ENCODE assay signal across 8 mouse cellular contexts in the genomic region with DNA sequence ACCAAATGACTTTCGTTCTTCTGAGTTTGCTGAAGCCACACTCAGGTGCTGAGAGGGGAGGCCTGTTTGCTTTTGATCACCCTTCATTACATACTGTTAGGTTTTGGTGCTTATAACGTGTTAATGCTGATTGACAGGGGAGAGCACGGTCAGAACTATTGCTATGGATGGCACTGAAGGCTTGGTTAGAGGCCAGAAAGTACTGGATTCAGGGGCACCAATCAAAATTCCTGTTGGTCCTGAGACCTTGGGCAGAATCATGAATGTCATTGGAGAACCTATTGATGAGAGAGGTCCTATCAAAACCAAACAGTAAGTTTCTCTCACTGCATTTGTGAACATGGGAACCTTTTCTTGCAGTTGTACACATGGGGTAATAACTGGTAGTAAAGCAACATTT. TPM values are rescaled to one million over a fixed set of nuclear protein-coding genes. Genes with fewer than 3 reads are reported as not detected.
DNase-seq lines count a peak whose midpoint lies in the region; ATAC-seq and TF ChIP-seq lines count a peak whose summit lies in the region.

No protein-coding gene starts in this region.

- H3K27ac ChIP-seq in gastrocnemius, adult 2 months: peak overlapping the region; percentile 97
- H3K27ac ChIP-seq in forebrain, embryonic 10.5 days: peak overlapping the region; percentile 98
- peak overlapping the region; percentile 88 for H3K27ac ChIP-seq in liver, embryonic 12.5 days

- DNase-seq in gastrocnemius, adult 2 months: no peak
- DNase-seq in gastrocnemius, postnatal 25 days: no peak
- no peak for DNase-seq in forebrain, embryonic 10.5 days (ENCODE audit: extremely low spot score, low spot score)
- no peak for DNase-seq in layer of hippocampus, adult 9-11 months
- no peak for DNase-seq in urinary bladder, postnatal 25 days (ENCODE audit: low spot score)
- no peak for DNase-seq in spleen, adult 12 weeks (ENCODE audit: low spot score)

- H3K9ac ChIP-seq in liver, embryonic 12.5 days: peak overlapping the region; percentile 94

- no peaks in the 10 kb centered on the region for H3K27me3 ChIP-seq in C2C12 (ENCODE audit: control insufficient read depth, insufficient read depth, insufficient read length)
- H3K27me3 ChIP-seq in forebrain, embryonic 10.5 days (ENCODE audit: poor library complexity, severe bottlenecking): no peaks in the 10 kb centered on the region
- no peaks in the 10 kb centered on the region for H3K27me3 ChIP-seq in liver, embryonic 12.5 days (replicated peaks)

- peak overlapping the region; percentile 87 for H3K4me2 ChIP-seq in liver, embryonic 12.5 days

- peaks cover 56% of the 10 kb centered on the region for H3K36me3 ChIP-seq in C2C12 (ENCODE audit: control insufficient read depth, insufficient read depth)
- H3K36me3 ChIP-seq in forebrain, embryonic 10.5 days (replicated peaks): peaks cover 53% of the 10 kb centered on the region
- H3K36me3 ChIP-seq in liver, embryonic 12.5 days: peaks cover 51% of the 10 kb centered on the region

- 11% methylated on average over 3 of the region's 3 CpGs for WGBS in forebrain, embryonic 10.5 days
- 4% methylated on average over 3 of the region's 3 CpGs for WGBS in liver, embryonic 12.5 days (ENCODE audit: insufficient replicate concordance)

- no peak for TF ChIP-seq CTCF in gastrocnemius, adult 2 months (IDR thresholded peaks at IDR 0.05)
- no peak for TF ChIP-seq CTCF in C2C12 (IDR thresholded peaks at IDR 0.05; ENCODE audit: control insufficient read depth, insufficient read depth, insufficient read length)

- H3K79me3 ChIP-seq in C2C12 (ENCODE audit: low read depth): peaks cover 43% of the 10 kb centered on the region

- H3K4me3 ChIP-seq in gastrocnemius, adult 2 months: peak overlapping the region; percentile 84
- H3K4me3 ChIP-seq in C2C12 (ENCODE audit: insufficient read depth, poor library complexity, severe bottlenecking): peak overlapping the region; percentile 96
- H3K4me3 ChIP-seq in forebrain, embryonic 10.5 days: peak overlapping the region; percentile 98
- H3K4me3 ChIP-seq in liver, embryonic 12.5 days: peak overlapping the region; percentile 89

- ATAC-seq in liver, embryonic 12.5 days: no peak

- H3ac ChIP-seq in C2C12 (ENCODE audit: control insufficient read depth, insufficient read length, low read depth): peak overlapping the region; percentile 98

- peaks cover 22% of the 10 kb centered on the region for H3K4me1 ChIP-seq in forebrain, embryonic 10.5 days
- H3K4me1 ChIP-seq in liver, embryonic 12.5 days: peaks cover 56% of the 10 kb centered on the region

- no peaks in the 10 kb centered on the region for H3K9me3 ChIP-seq in forebrain, embryonic 10.5 days
- no peaks in the 10 kb centered on the region for H3K9me3 ChIP-seq in liver, embryonic 12.5 days (replicated peaks)

- intact Hi-C loops in gastrocnemius, adult 2 months (cut with DNase I): loop anchor here (5.0 kb wide), 1 partner anchor 47 kb away; a partner anchor contains a TSS

- H3K79me2 ChIP-seq in C2C12 (ENCODE audit: control insufficient read depth, insufficient read depth): peaks cover 57% of the 10 kb centered on the region

TF ChIP-seq in C2C12, 6 proteins besides CTCF, POLR2A, EP300 and RAD21:
- TF ChIP-seq MYOG (IDR thresholded peaks at IDR 0.05; ENCODE audit: control insufficient read depth, extremely low read depth, insufficient read length): no peak
- no peak for TF ChIP-seq MYOD1 (IDR thresholded peaks at IDR 0.05; ENCODE audit: control insufficient read depth, insufficient read length, low read depth)
- no peak for TF ChIP-seq FOSL1 (IDR thresholded peaks at IDR 0.05; ENCODE audit: insufficient read depth, low read length, poor library complexity, severe bottlenecking)
- TF ChIP-seq USF1 (IDR thresholded peaks at IDR 0.05; ENCODE audit: low read depth): no peak
- TF ChIP-seq MAX (IDR thresholded peaks at IDR 0.05): no peak
- TF ChIP-seq CEBPB (IDR thresholded peaks at IDR 0.05; ENCODE audit: low read depth): no peak
TF ChIP-seq in C2C12: peak in this region for 0.

RNA-seq across cellular contexts. Expression of a gene that starts 1.1 kb away (rescaled TPM):
- 1,000 to 10,000 TPM; 3,225 to 4,497 TPM for total RNA-seq in gastrocnemius, adult 2 months (2021)
- 1,000 to 10,000 TPM; 3,933 to 4,186 TPM for total RNA-seq in gastrocnemius, postnatal 25 days (2021)
- polyA plus RNA-seq in C2C12 (2012; fragmentation: generic; extraction: Trizol): 3,917 TPM
- polyA plus RNA-seq in forebrain, embryonic 10.5 days (2016; fragmentation: Nextera tagmentation; extraction: Ambion mirVana): 2,314 and 2,329 TPM in 2 replicates
- polyA plus RNA-seq in liver, embryonic 12.5 days (2016; fragmentation: Nextera tagmentation; extraction: Ambion mirVana): 2,130 and 2,180 TPM in 2 replicates

RNA-seq across cellular contexts. Expression of a gene that starts 7.2 kb away (rescaled TPM):
- 10 to 100 TPM; 12.7 to 13.2 TPM for total RNA-seq in gastrocnemius, adult 2 months (2021)
- total RNA-seq in gastrocnemius, postnatal 25 days (2021): 10 to 100 TPM; 11.4 to 12.0 TPM
- polyA plus RNA-seq in C2C12 (2012; fragmentation: generic; extraction: Trizol): 8.2 TPM
- polyA plus RNA-seq in forebrain, embryonic 10.5 days (2016; fragmentation: Nextera tagmentation; extraction: Ambion mirVana): 13.5 and 15.2 TPM in 2 replicates
- 8.0 and 8.6 TPM in 2 replicates for polyA plus RNA-seq in liver, embryonic 12.5 days (2016; fragmentation: Nextera tagmentation; extraction: Ambion mirVana)

RNA-seq across cellular contexts. Expression of a gene that starts 25.4 kb away (rescaled TPM):
- 10 to 100 TPM; 75.4 to 81.3 TPM for total RNA-seq in gastrocnemius, adult 2 months (2021)
- 10 to 100 TPM; 61.5 to 62.3 TPM for total RNA-seq in gastrocnemius, postnatal 25 days (2021)
- polyA plus RNA-seq in C2C12 (2012; fragmentation: generic; extraction: Trizol): 133 TPM
- polyA plus RNA-seq in forebrain, embryonic 10.5 days (2016; fragmentation: Nextera tagmentation; extraction: Ambion mirVana): 733 and 767 TPM in 2 replicates
- 406 and 407 TPM in 2 replicates for polyA plus RNA-seq in liver, embryonic 12.5 days (2016; fragmentation: Nextera tagmentation; extraction: Ambion mirVana)

RNA-seq across cellular contexts. Expression of a gene that starts 48.8 kb away (rescaled TPM):
- 100 to 1,000 TPM; 385 to 418 TPM for total RNA-seq in gastrocnemius, adult 2 months (2021)
- 100 to 1,000 TPM; 339 to 340 TPM for total RNA-seq in gastrocnemius, postnatal 25 days (2021)
- 936 TPM for polyA plus RNA-seq in C2C12 (2012; fragmentation: generic; extraction: Trizol)
- polyA plus RNA-seq in forebrain, embryonic 10.5 days (2016; fragmentation: Nextera tagmentation; extraction: Ambion mirVana): 930 and 977 TPM in 2 replicates
- 666 and 682 TPM in 2 replicates for polyA plus RNA-seq in liver, embryonic 12.5 days (2016; fragmentation: Nextera tagmentation; extraction: Ambion mirVana)
